Mouse (Mus musculus) small intestine, adult 2 months (tissue): ENCODE measurements around the gene Pkd2l1.

Source experiments
- CTCF ChIP-seq: fragments of 200-500 bp; IDR thresholded peaks from 2 replicates; pipeline ENCODE4 v1.5.1; 2012; ENCODE audit warnings: low read depth, mild to moderate bottlenecking, control low read depth, inconsistent platforms, low read length, moderate library complexity, mixed read lengths; ENCODE audit not compliant: insufficient replicate concordance, insufficient read length; ENCODE audit errors: extremely low read depth
- POLR2A ChIP-seq: fragments of 200-500 bp; IDR thresholded peaks from 2 replicates; pipeline ENCODE4 v1.6.1; 2012; ENCODE audit warnings: low read depth, mild to moderate bottlenecking, control low read depth, inconsistent platforms, low read length, moderate library complexity

DNA sequence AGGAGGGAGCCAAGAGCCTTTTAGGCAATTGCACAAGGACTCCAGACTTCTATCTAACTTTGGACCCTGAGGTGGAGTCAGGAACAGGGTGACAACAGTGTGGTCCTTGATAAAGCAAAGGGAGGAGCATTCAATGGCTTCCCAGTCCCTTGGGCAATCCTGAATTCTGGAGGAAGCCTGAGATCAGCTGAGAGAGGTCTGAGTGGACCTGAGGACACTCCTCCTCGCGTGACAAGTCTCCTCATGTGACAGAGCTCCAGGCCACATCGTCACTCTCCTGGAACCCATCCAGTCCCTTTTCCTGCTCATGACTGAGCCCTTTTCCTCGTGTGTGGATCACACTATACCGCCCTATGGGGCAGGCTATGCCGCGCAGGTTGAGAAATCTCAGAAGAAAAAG lies 1.7 kb upstream of the Pkd2l1 start:
- no peak for TF ChIP-seq CTCF
- TF ChIP-seq POLR2A = no peak
